8 mouse cellular contexts compared by ENCODE assay signal in the genomic region with DNA sequence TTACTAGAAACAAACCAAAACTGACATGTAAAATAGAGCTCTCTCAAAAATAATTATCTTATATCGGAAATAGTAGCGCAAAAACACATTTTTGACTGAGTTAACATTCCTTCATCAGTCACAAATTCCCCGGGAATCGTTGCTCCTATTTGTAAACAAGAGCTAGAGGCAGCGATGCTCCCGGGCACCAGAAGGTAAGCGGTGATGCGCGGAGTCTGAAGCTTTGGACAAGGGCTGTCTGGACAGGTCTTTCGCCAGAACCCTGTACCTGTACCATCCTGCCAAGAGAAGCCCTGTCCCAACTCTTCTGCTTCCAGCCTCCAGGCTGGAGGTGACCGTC. TPM values are rescaled to one million over a fixed set of nuclear protein-coding genes. Genes with fewer than 3 reads are reported as not detected.
DNase-seq lines count a peak whose midpoint lies in the region; ATAC-seq and TF ChIP-seq lines count a peak whose summit lies in the region.

No protein-coding gene starts in this region.

- no peak overlapping the region for H3K9ac ChIP-seq in liver, adult 2 months (ENCODE audit: low read depth, low read length)
- peak overlapping the region; percentile 48; the same call in 1 of the 2 replicates for H3K9ac ChIP-seq in embryonic facial prominence, embryonic 14.5 days (ENCODE audit: low read depth, low read length)
- H3K9ac ChIP-seq in intestine, embryonic 15.5 days = peak overlapping the region; percentile 47
- peak overlapping the region; percentile 70 for H3K9ac ChIP-seq in neural tube, embryonic 13.5 days

- peaks cover 14% of the 10 kb centered on the region for H3K27me3 ChIP-seq in liver, adult 2 months (ENCODE audit: control insufficient read depth, insufficient read depth, low read length)
- peaks cover 34% of the 10 kb centered on the region for H3K27me3 ChIP-seq in embryonic facial prominence, embryonic 14.5 days (replicated peaks; ENCODE audit: control insufficient read depth, insufficient read depth, low read length)
- H3K27me3 ChIP-seq in intestine, embryonic 15.5 days (replicated peaks) = peaks cover 11% of the 10 kb centered on the region
- H3K27me3 ChIP-seq in neural tube, embryonic 13.5 days = peaks cover 31% of the 10 kb centered on the region

- no peak for DNase-seq in liver, adult 2 months (ENCODE audit: extremely low read depth, low read depth, low spot score)
- no peak for DNase-seq in liver
- DNase-seq in embryonic facial prominence, embryonic 14.5 days (ENCODE audit: low spot score) = no peak
- no peak for DNase-seq in left cerebral cortex, adult 9 months (ENCODE audit: low spot score in 2 of 2)
- no peak for DNase-seq in right cerebral cortex, adult 18-20 months

- peak overlapping the region; percentile 49; the same call in 1 of the 2 replicates for H3K4me3 ChIP-seq in liver, adult 2 months (ENCODE audit: insufficient read depth, low read depth, low read length)
- H3K4me3 ChIP-seq in embryonic facial prominence, embryonic 14.5 days (ENCODE audit: low read depth, low read length) = peak overlapping the region; percentile 46
- H3K4me3 ChIP-seq in intestine, embryonic 15.5 days (replicated peaks) = peak overlapping the region; percentile 47
- peak overlapping the region; percentile 48 for H3K4me3 ChIP-seq in neural tube, embryonic 13.5 days

- no peak for TF ChIP-seq POLR2A in liver, adult 2 months (IDR thresholded peaks at IDR 0.05; ENCODE audit: extremely low read depth, insufficient read depth, low read length)

- H3K36me3 ChIP-seq in liver, adult 2 months (ENCODE audit: control insufficient read depth, insufficient read depth, low read length) = no peaks in the 10 kb centered on the region
- no peaks in the 10 kb centered on the region for H3K36me3 ChIP-seq in embryonic facial prominence, embryonic 14.5 days (ENCODE audit: control insufficient read depth, insufficient read depth, low read length)
- no peaks in the 10 kb centered on the region for H3K36me3 ChIP-seq in intestine, embryonic 15.5 days
- no peaks in the 10 kb centered on the region for H3K36me3 ChIP-seq in neural tube, embryonic 13.5 days

- WGBS in liver, adult 2 months = 11% methylated on average over 11 of the region's 11 CpGs
- WGBS in embryonic facial prominence, embryonic 14.5 days = 7% methylated on average over 11 of the region's 11 CpGs
- 8% methylated on average over 11 of the region's 11 CpGs for WGBS in intestine, embryonic 15.5 days
- WGBS in neural tube, embryonic 13.5 days = 10% methylated on average over 11 of the region's 11 CpGs

- H3K9me3 ChIP-seq in embryonic facial prominence, embryonic 14.5 days (ENCODE audit: control insufficient read depth, low read length) = no peaks in the 10 kb centered on the region
- no peaks in the 10 kb centered on the region for H3K9me3 ChIP-seq in intestine, embryonic 15.5 days
- H3K9me3 ChIP-seq in neural tube, embryonic 13.5 days = no peaks in the 10 kb centered on the region

- no peak overlapping the region for H3K27ac ChIP-seq in liver, adult 2 months (replicated peaks; ENCODE audit: insufficient read depth, low read depth, low read length)
- no peak overlapping the region for H3K27ac ChIP-seq in embryonic facial prominence, embryonic 14.5 days (replicated peaks; ENCODE audit: low read depth, low read length)
- H3K27ac ChIP-seq in intestine, embryonic 15.5 days = no peak overlapping the region
- no peak overlapping the region for H3K27ac ChIP-seq in neural tube, embryonic 13.5 days (replicated peaks)

- no peak for ATAC-seq in embryonic facial prominence, embryonic 14.5 days (ENCODE audit: low read depth)
- peak; percentile 23 for ATAC-seq in intestine, embryonic 15.5 days
- ATAC-seq in neural tube, embryonic 13.5 days (ENCODE audit: low read depth) = 0 out of 2 replicates have a peak, but pooled peaks have one; percentile 1
- no peak for ATAC-seq in frontal cortex, adult (ENCODE audit: low TSS enrichment)

- no peak for TF ChIP-seq CTCF in liver, adult 2 months (IDR thresholded peaks at IDR 0.05; ENCODE audit: low read depth, low read length)

- H3K4me1 ChIP-seq in liver, adult 2 months (ENCODE audit: control insufficient read depth, insufficient read depth, low read length) = peaks cover 7% of the 10 kb centered on the region; the same call in 1 of the 2 replicates
- H3K4me1 ChIP-seq in embryonic facial prominence, embryonic 14.5 days (ENCODE audit: control insufficient read depth, insufficient read depth, low read length) = 0 out of 2 replicates have a peak, but pooled peaks cover 7% of the 10 kb centered on the region
- H3K4me1 ChIP-seq in intestine, embryonic 15.5 days (replicated peaks) = peaks cover 17% of the 10 kb centered on the region
- H3K4me1 ChIP-seq in neural tube, embryonic 13.5 days (replicated peaks) = peaks cover 20% of the 10 kb centered on the region

- peak overlapping the region; percentile 75 for H3K4me2 ChIP-seq in embryonic facial prominence, embryonic 14.5 days (ENCODE audit: low read depth, low read length)
- H3K4me2 ChIP-seq in intestine, embryonic 15.5 days (replicated peaks) = peak overlapping the region; percentile 96
- peak overlapping the region; percentile 84 for H3K4me2 ChIP-seq in neural tube, embryonic 13.5 days

- no peaks in the 10 kb centered on the region for H3K79me2 ChIP-seq in liver, adult 2 months (ENCODE audit: control insufficient read depth, insufficient read depth, low read length)

RNA-seq across cellular contexts. Expression of gene Gpr176, which starts 0.7 kb away (rescaled TPM):
- total RNA-seq in liver, adult 2 months (2014; rRNA removed) = not detected in 2 replicates
- not detected in 2 replicates for polyA plus RNA-seq in liver, adult 2 months (2012; rRNA removed)
- polyA plus RNA-seq in embryonic facial prominence, embryonic 14.5 days (2014; fragmentation: Nextera tagmentation; extraction: Ambion mirVana) = 0.34 and 0.53 TPM in 2 replicates
- polyA plus RNA-seq in intestine, embryonic 15.5 days (2015; fragmentation: Nextera tagmentation; extraction: Ambion mirVana) = 0.39 and 0.44 TPM in 2 replicates
- polyA plus RNA-seq in neural tube, embryonic 13.5 days (2015; fragmentation: Nextera tagmentation; extraction: Ambion mirVana) = 3.6 and 4.6 TPM in 2 replicates

RNA-seq across cellular contexts. Expression of gene Eif2ak4, which starts 15.9 kb away (rescaled TPM):
- total RNA-seq in liver, adult 2 months (2014; rRNA removed) = 5.4 and 5.6 TPM in 2 replicates
- 4.2 and 4.8 TPM in 2 replicates for polyA plus RNA-seq in liver, adult 2 months (2012; rRNA removed)
- polyA plus RNA-seq in embryonic facial prominence, embryonic 14.5 days (2014; fragmentation: Nextera tagmentation; extraction: Ambion mirVana) = 10.0 and 10.8 TPM in 2 replicates
- 9.9 and 10.2 TPM in 2 replicates for polyA plus RNA-seq in intestine, embryonic 15.5 days (2015; fragmentation: Nextera tagmentation; extraction: Ambion mirVana)
- polyA plus RNA-seq in neural tube, embryonic 13.5 days (2015; fragmentation: Nextera tagmentation; extraction: Ambion mirVana) = 7.7 and 8.0 TPM in 2 replicates

Comparison
In these comparisons a context has a peak if more than half of its experiments do, and no peak if none do; other contexts are left out.
1. ATAC-seq: peak in intestine, embryonic 15.5 days (single experiment) and neural tube, embryonic 13.5 days (single experiment); none in embryonic facial prominence, embryonic 14.5 days (single experiment) and frontal cortex, adult (single experiment).
2. Peak in every context shown above with its lines, with median percentiles within 50 percentile points of each other: H3K4me3 ChIP-seq and H3K4me2 ChIP-seq.